In the genomic region with DNA sequence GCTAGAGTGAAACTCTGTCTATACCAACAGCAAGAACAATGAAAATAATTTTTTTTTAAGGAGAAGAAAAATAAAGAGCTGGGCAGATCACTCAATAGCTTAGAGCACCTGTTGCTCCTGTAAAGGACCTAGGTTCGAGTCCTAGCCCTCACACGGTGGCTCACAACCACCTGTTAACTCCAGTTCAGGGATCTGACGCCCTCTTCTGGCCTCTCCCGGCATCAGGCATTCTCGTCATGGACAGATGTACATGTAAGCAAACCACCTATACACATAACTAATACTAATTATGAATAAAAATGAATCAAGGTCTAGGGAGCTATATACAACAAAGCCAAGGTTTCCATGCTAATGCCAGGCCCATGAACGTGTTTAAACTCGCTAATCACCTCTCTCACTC, we compare ENCODE assay signal across 8 mouse cellular contexts. TPM values are rescaled to one million over a fixed set of nuclear protein-coding genes. Genes with fewer than 3 reads are reported as not detected.
DNase-seq lines count a peak whose midpoint lies in the region; ATAC-seq lines count a peak whose summit lies in the region.

No protein-coding gene starts in this region.

- no peaks in the 10 kb centered on the region for H3K27me3 ChIP-seq in heart, embryonic 15.5 days
- H3K27me3 ChIP-seq in hindbrain, embryonic 12.5 days, result no peaks in the 10 kb centered on the region
- no peaks in the 10 kb centered on the region for H3K27me3 ChIP-seq in midbrain, embryonic 13.5 days

- peak overlapping the region; percentile 90 for H3K9ac ChIP-seq in heart, embryonic 15.5 days
- peak overlapping the region; percentile 89 for H3K9ac ChIP-seq in hindbrain, embryonic 12.5 days
- peak overlapping the region; percentile 90 for H3K9ac ChIP-seq in midbrain, embryonic 13.5 days (replicated peaks)

- WGBS in heart, embryonic 15.5 days, result 66% methylated on average over 7 of the region's 7 CpGs
- WGBS in hindbrain, embryonic 12.5 days, result 68% methylated on average over 7 of the region's 7 CpGs
- WGBS in midbrain, embryonic 13.5 days, result 71% methylated on average over 7 of the region's 7 CpGs

- no peak for ATAC-seq in heart, embryonic 15.5 days (replicated peaks; ENCODE audit: insufficient number of reproducible peaks, insufficient read depth, low FRiP score, low read depth)
- ATAC-seq in hindbrain, embryonic 12.5 days (ENCODE audit: low FRiP score), result no peak
- no peak for ATAC-seq in midbrain, embryonic 13.5 days

- no peak overlapping the region for H3K27ac ChIP-seq in heart, embryonic 15.5 days
- H3K27ac ChIP-seq in hindbrain, embryonic 12.5 days, result no peak overlapping the region
- H3K27ac ChIP-seq in midbrain, embryonic 13.5 days, result no peak overlapping the region

- H3K4me1 ChIP-seq in heart, embryonic 15.5 days (replicated peaks), result peaks cover 15% of the 10 kb centered on the region
- H3K4me1 ChIP-seq in hindbrain, embryonic 12.5 days, result peaks cover 14% of the 10 kb centered on the region
- peaks cover 23% of the 10 kb centered on the region for H3K4me1 ChIP-seq in midbrain, embryonic 13.5 days (replicated peaks)

- peak overlapping the region; percentile 89 for H3K4me2 ChIP-seq in heart, embryonic 15.5 days
- peak overlapping the region; percentile 84 for H3K4me2 ChIP-seq in hindbrain, embryonic 12.5 days (replicated peaks)
- H3K4me2 ChIP-seq in midbrain, embryonic 13.5 days (replicated peaks), result peak overlapping the region; percentile 83

- no peak for DNase-seq in heart, postnatal 10 days
- DNase-seq in R1 (ENCODE audit: low read depth, low spot score), result peak; percentile 46
- no peak for DNase-seq in thymus, postnatal 36 days
- no peak for DNase-seq in retina, embryonic 14.5 days (ENCODE audit: low spot score)
- no peak for DNase-seq in frontal cortex, postnatal 25 days (ENCODE audit: low spot score in 2 of 2)

- H3K4me3 ChIP-seq in heart, embryonic 15.5 days, result peak overlapping the region; percentile 95
- peak overlapping the region; percentile 93 for H3K4me3 ChIP-seq in hindbrain, embryonic 12.5 days
- H3K4me3 ChIP-seq in midbrain, embryonic 13.5 days (replicated peaks), result peak overlapping the region; percentile 90

- H3K9me3 ChIP-seq in heart, embryonic 15.5 days (replicated peaks), result no peaks in the 10 kb centered on the region
- H3K9me3 ChIP-seq in hindbrain, embryonic 12.5 days (replicated peaks), result no peaks in the 10 kb centered on the region
- no peaks in the 10 kb centered on the region for H3K9me3 ChIP-seq in midbrain, embryonic 13.5 days

- intact Hi-C loops in heart, postnatal 10 days (cut with DNase I), result loop anchor here (10.0 kb wide), 1 partner anchor 206 kb away; a partner anchor contains a TSS

- H3K36me3 ChIP-seq in heart, embryonic 15.5 days, result peaks cover 1% of the 10 kb centered on the region; the same call in 1 of the 2 replicates
- H3K36me3 ChIP-seq in hindbrain, embryonic 12.5 days, result peaks cover 17% of the 10 kb centered on the region
- H3K36me3 ChIP-seq in midbrain, embryonic 13.5 days, result peaks cover 30% of the 10 kb centered on the region

RNA-seq across cellular contexts. Expression of a gene that starts 1.2 kb away (rescaled TPM):
- polyA plus RNA-seq in heart, embryonic 15.5 days (2015; fragmentation: Nextera tagmentation; extraction: Ambion mirVana), result 114 and 145 TPM in 2 replicates
- 100 to 1,000 TPM in 1 of 2 experiments, 10 to 100 TPM in 1; 94.3 to 109 TPM for total RNA-seq in heart, postnatal 10 days (2021)
- 154 and 158 TPM in 2 replicates for polyA plus RNA-seq in hindbrain, embryonic 12.5 days (2016; fragmentation: Nextera tagmentation; extraction: Ambion mirVana)
- polyA plus RNA-seq in midbrain, embryonic 13.5 days (2015; fragmentation: Nextera tagmentation; extraction: Ambion mirVana), result 178 and 194 TPM in 2 replicates

RNA-seq across cellular contexts. Expression of a gene that starts 15.1 kb away (rescaled TPM):
- polyA plus RNA-seq in heart, embryonic 15.5 days (2015; fragmentation: Nextera tagmentation; extraction: Ambion mirVana), result 89.2 and 109 TPM in 2 replicates
- 10 to 100 TPM; 74.9 to 90.0 TPM for total RNA-seq in heart, postnatal 10 days (2021)
- polyA plus RNA-seq in hindbrain, embryonic 12.5 days (2016; fragmentation: Nextera tagmentation; extraction: Ambion mirVana), result 157 and 169 TPM in 2 replicates
- polyA plus RNA-seq in midbrain, embryonic 13.5 days (2015; fragmentation: Nextera tagmentation; extraction: Ambion mirVana), result 126 and 134 TPM in 2 replicates

RNA-seq across cellular contexts. Expression of a gene that starts 22.0 kb away (rescaled TPM):
- 151 and 169 TPM in 2 replicates for polyA plus RNA-seq in heart, embryonic 15.5 days (2015; fragmentation: Nextera tagmentation; extraction: Ambion mirVana)
- 10 to 100 TPM; 84.2 to 92.6 TPM for total RNA-seq in heart, postnatal 10 days (2021)
- 195 and 210 TPM in 2 replicates for polyA plus RNA-seq in hindbrain, embryonic 12.5 days (2016; fragmentation: Nextera tagmentation; extraction: Ambion mirVana)
- polyA plus RNA-seq in midbrain, embryonic 13.5 days (2015; fragmentation: Nextera tagmentation; extraction: Ambion mirVana), result 210 and 213 TPM in 2 replicates

RNA-seq across cellular contexts. Expression of a gene that starts 22.1 kb away (rescaled TPM):
- polyA plus RNA-seq in heart, embryonic 15.5 days (2015; fragmentation: Nextera tagmentation; extraction: Ambion mirVana), result 0.61 and 0.68 TPM in 2 replicates
- under 1 TPM; 0.14 to 0.57 TPM for total RNA-seq in heart, postnatal 10 days (2021)
- polyA plus RNA-seq in hindbrain, embryonic 12.5 days (2016; fragmentation: Nextera tagmentation; extraction: Ambion mirVana), result 1.5 TPM in 2 replicates
- 1.2 and 1.3 TPM in 2 replicates for polyA plus RNA-seq in midbrain, embryonic 13.5 days (2015; fragmentation: Nextera tagmentation; extraction: Ambion mirVana)

RNA-seq across cellular contexts. Expression of a gene that starts 24.0 kb away (rescaled TPM):
- 0.43 and 0.95 TPM in 2 replicates for polyA plus RNA-seq in heart, embryonic 15.5 days (2015; fragmentation: Nextera tagmentation; extraction: Ambion mirVana)
- total RNA-seq in heart, postnatal 10 days (2021), result 1 to 10 TPM; 2.5 to 3.1 TPM
- polyA plus RNA-seq in hindbrain, embryonic 12.5 days (2016; fragmentation: Nextera tagmentation; extraction: Ambion mirVana), result 2.4 and 3.5 TPM in 2 replicates
- polyA plus RNA-seq in midbrain, embryonic 13.5 days (2015; fragmentation: Nextera tagmentation; extraction: Ambion mirVana), result 2.4 and 2.5 TPM in 2 replicates
